Mouse (Mus musculus) thymus, postnatal 10 days (tissue): Measurements from ENCODE around the gene Ednrb.
"Not testable (repeated sequence)": the region's sequence is repeated elsewhere in the genome, so short reads cannot be mapped to it uniquely, and the experiment has no call there.

Experiments
- DNase-seq, 2 experiments: peaks; one replicate each; pipeline ENCODE4 v3.0.0; 2021; ENCODE audit warnings: low spot score in 2 of 2

Ednrb gene

GRCm38 (mm10) chr14:103823501-103823900, 20.7 kb downstream of the Ednrb start:
- DNase-seq: no peak

- DNase-seq: no peak
These were observed 21.6 kb downstream of the Ednrb start for GRCm38 (mm10) chr14:103822590-103822989.

GRCm38 (mm10) chr14:103816637-103817308, 27.4 kb downstream of the Ednrb start:
- no peak for DNase-seq

- no peak for DNase-seq
These were observed 28.7 kb downstream of the Ednrb start for GRCm38 (mm10) chr14:103815542-103815941.

- DNase-seq: no peak
These were observed 30.0 kb downstream of the Ednrb start for GRCm38 (mm10) chr14:103814015-103814691.

- no peak for DNase-seq
These were observed 31.0 kb downstream of the Ednrb start for GRCm38 (mm10) chr14:103813246-103813645.

GRCm38 (mm10) chr14:103811291-103811690, 32.9 kb downstream of the Ednrb start:
- no peak for DNase-seq

GRCm38 (mm10) chr14:103803907-103804659, 40.1 kb downstream of the Ednrb start:
- no peak for DNase-seq

GRCm38 (mm10) chr14:103797123-103797522, 47.1 kb downstream of the Ednrb start:
- no peak for DNase-seq

- DNase-seq: no peak
These were observed 48.6 kb downstream of the Ednrb start for GRCm38 (mm10) chr14:103795591-103795990.

GRCm38 (mm10) chr14:103793409-103793808, 50.8 kb downstream of the Ednrb start:
- DNase-seq: no peak

- DNase-seq: no peak
These were observed 51.5 kb downstream of the Ednrb start for GRCm38 (mm10) chr14:103792726-103793125.

- DNase-seq: no peak
These were observed 56.7 kb downstream of the Ednrb start for GRCm38 (mm10) chr14:103787547-103787946.

GRCm38 (mm10) chr14:103785096-103785965, 58.9 kb downstream of the Ednrb start:
- no peak for DNase-seq

- DNase-seq: not testable (repeated sequence)
These were observed 63.9 kb downstream of the Ednrb start for GRCm38 (mm10) chr14:103780336-103780735.

GRCm38 (mm10) chr14:103779276-103779675, 64.9 kb downstream of the Ednrb start:
- no peak for DNase-seq

GRCm38 (mm10) chr14:103778533-103779151, 65.6 kb downstream of the Ednrb start:
- no peak for DNase-seq

GRCm38 (mm10) chr14:103778009-103778431, 66.2 kb downstream of the Ednrb start:
- DNase-seq: no peak

GRCm38 (mm10) chr14:103777386-103777785, 66.8 kb downstream of the Ednrb start:
- DNase-seq: no peak

- no peak for DNase-seq
These were observed 74.6 kb downstream of the Ednrb start for GRCm38 (mm10) chr14:103769319-103770245.
